Mouse (Mus musculus) kidney, adult 2 months (tissue): ENCODE measurements at regions not wholly inside any gene's neighbourhood (a gene's known extent, or its start where the extent isn't known, plus 50 kb on each side); places are given as distances from the start of the nearest gene placed in this dataset.

Source experiments
- DNase-seq: peaks from one replicate; pipeline ENCODE4 v3.0.0; 2021
- H3K27ac ChIP-seq: fragments of 200-500 bp; 2 replicates; pipeline ENCODE4 v1.5.1; 2012; ENCODE audit warnings: low read depth, low read length, control low read depth, inconsistent platforms; ENCODE audit not compliant: insufficient read depth
- H3K27me3 ChIP-seq: fragments of 200-500 bp; replicated peaks from 2 replicates; pipeline ENCODE4 v1.6.1; 2012; ENCODE audit warnings: mild to moderate bottlenecking, moderate library complexity, low read length, inconsistent platforms; ENCODE audit not compliant: control insufficient read depth, insufficient read depth
- H3K36me3 ChIP-seq: fragments of 200-500 bp; 2 replicates; pipeline ENCODE4 v1.6.1; 2012; ENCODE audit warnings: mild to moderate bottlenecking, moderate library complexity, low read length, inconsistent platforms; ENCODE audit not compliant: control insufficient read depth, insufficient read depth
- H3K4me1 ChIP-seq: fragments of 200-500 bp; 2 replicates; pipeline ENCODE4 v1.6.1; 2011; ENCODE audit warnings: low read length; ENCODE audit not compliant: control insufficient read depth, insufficient read depth
- H3K4me3 ChIP-seq: fragments of 200-500 bp; 2 replicates; pipeline ENCODE4 v1.5.1; 2011; ENCODE audit warnings: mild to moderate bottlenecking, low read depth, low read length, control low read depth; ENCODE audit not compliant: insufficient read depth
- CTCF ChIP-seq: fragments of 200-500 bp; conservative IDR thresholded peaks from 2 replicates; pipeline ENCODE4 v1.5.1; 2011; ENCODE audit warnings: low read depth, mild to moderate bottlenecking, control low read depth, low read length, moderate library complexity, mixed read lengths; ENCODE audit not compliant: insufficient read depth, insufficient read length
- POLR2A ChIP-seq: fragments of 200-500 bp; IDR thresholded peaks from one replicate; pipeline ENCODE4 v1.6.1; 2011; ENCODE audit warnings: low read depth, low read length, control low read depth
- WGBS: fragments of 180-500 bp; shearing (Covaris S2); methylation state at CpG from one replicate; pipeline ENCODE4 v1.1.7; 2018; 5-methylcytosine and 5-hydroxymethylcytosine counted together

DNA sequence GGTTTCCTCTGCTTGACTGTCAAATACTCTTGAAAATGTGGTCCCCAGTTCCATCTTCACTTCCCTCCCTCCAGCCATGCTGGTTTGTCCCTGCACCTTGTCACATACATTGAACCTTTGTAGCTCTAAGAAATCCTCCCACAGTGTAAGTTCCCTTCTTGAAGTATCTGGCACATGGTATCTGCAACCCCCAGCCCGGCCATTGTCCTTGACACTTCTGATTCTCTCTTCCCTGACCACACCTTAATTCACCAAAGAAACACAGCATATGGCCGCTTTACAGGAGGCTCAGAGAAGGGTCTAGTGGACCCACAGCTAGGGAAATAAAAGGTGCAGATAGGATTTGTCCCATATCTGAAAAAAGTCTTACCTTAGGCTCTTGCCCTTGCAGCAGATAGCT is 133.9 kb upstream of the Gli2 start:
- 88% methylated on average over 2 of the region's 2 CpGs for WGBS
- H3K36me3 ChIP-seq, result no peaks in the 10 kb centered on the region
- no peak for DNase-seq
- H3K4me1 ChIP-seq, result no peaks in the 10 kb centered on the region
- no peaks in the 10 kb centered on the region for H3K27me3 ChIP-seq
- no peak for TF ChIP-seq POLR2A
- no peak for TF ChIP-seq CTCF
- no peak overlapping the region for H3K27ac ChIP-seq
- no peak overlapping the region for H3K4me3 ChIP-seq

GRCm38 (mm10) chr1:119186856-119187255 is 133.4 kb upstream of the Gli2 start:
- no peak for DNase-seq
- no peak overlapping the region for H3K4me3 ChIP-seq
- H3K27ac ChIP-seq, result no peak overlapping the region
- no peaks in the 10 kb centered on the region for H3K4me1 ChIP-seq
- no peak for TF ChIP-seq CTCF
- no peak for TF ChIP-seq POLR2A
- 86% methylated on average over 4 of the region's 4 CpGs for WGBS
- no peaks in the 10 kb centered on the region for H3K36me3 ChIP-seq
- H3K27me3 ChIP-seq, result no peaks in the 10 kb centered on the region

- H3K4me3 ChIP-seq, result no peak overlapping the region
- no peak overlapping the region for H3K27ac ChIP-seq
- no peaks in the 10 kb centered on the region for H3K4me1 ChIP-seq
- no peak for DNase-seq
- TF ChIP-seq CTCF (no peak), POLR2A (no peak)
- 47% methylated on average over 17 of the region's 17 CpGs for WGBS
- H3K36me3 ChIP-seq, result no peaks in the 10 kb centered on the region
- H3K27me3 ChIP-seq, result no peaks in the 10 kb centered on the region
These were observed 130.3 kb upstream of the Gli2 start for GRCm38 (mm10) chr1:119183558-119184270.

GRCm38 (mm10) chr1:119173030-119173756 is 119.8 kb upstream of the Gli2 start:
- Histone ChIP-seq H3K4me3 (no peak overlapping the region), H3K27ac (no peak overlapping the region), H3K4me1 (no peaks in the 10 kb centered on the region), H3K36me3 (no peaks in the 10 kb centered on the region), H3K27me3 (no peaks in the 10 kb centered on the region)
- WGBS, result 84% methylated on average over 5 of the region's 5 CpGs
- DNase-seq, result peak; percentile 19
- TF ChIP-seq CTCF (no peak), POLR2A (no peak)

- H3K27ac ChIP-seq, result no peak overlapping the region
- TF ChIP-seq POLR2A, result no peak
- H3K27me3 ChIP-seq, result no peaks in the 10 kb centered on the region
- H3K4me3 ChIP-seq, result no peak overlapping the region
- no peaks in the 10 kb centered on the region for H3K36me3 ChIP-seq
- 90% methylated on average over 5 of the region's 5 CpGs for WGBS
- no peaks in the 10 kb centered on the region for H3K4me1 ChIP-seq
- no peak for DNase-seq
These were observed 114.0 kb upstream of the Gli2 start for GRCm38 (mm10) chr1:119167443-119167842.

DNA sequence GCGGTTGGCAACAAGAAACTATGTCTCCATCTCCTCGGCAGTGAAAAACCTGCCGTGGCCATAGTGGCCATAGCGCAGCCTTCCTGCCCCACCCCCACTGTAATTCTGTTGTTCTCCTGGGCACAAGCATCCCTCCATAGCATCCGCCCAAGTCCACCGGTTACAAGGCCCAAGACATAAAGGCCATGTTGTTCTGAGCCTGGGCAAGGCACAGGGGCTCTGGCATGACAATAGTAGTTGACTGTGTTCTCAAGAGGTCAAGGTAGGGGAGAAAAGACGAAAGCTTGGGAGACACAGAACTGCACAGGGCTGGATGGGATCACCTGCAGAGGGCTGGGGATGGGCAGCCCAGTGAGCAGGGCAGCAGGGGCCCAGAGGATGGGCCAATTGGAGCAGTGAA is 112.9 kb upstream of the Gli2 start:
- no peak overlapping the region for H3K4me3 ChIP-seq
- TF ChIP-seq CTCF, result no peak
- TF ChIP-seq POLR2A, result no peak
- DNase-seq, result no peak
- H3K4me1 ChIP-seq, result no peaks in the 10 kb centered on the region
- H3K27me3 ChIP-seq, result no peaks in the 10 kb centered on the region
- no peaks in the 10 kb centered on the region for H3K36me3 ChIP-seq
- no peak overlapping the region for H3K27ac ChIP-seq
- WGBS, result 93% methylated on average over 7 of the region's 7 CpGs

DNA sequence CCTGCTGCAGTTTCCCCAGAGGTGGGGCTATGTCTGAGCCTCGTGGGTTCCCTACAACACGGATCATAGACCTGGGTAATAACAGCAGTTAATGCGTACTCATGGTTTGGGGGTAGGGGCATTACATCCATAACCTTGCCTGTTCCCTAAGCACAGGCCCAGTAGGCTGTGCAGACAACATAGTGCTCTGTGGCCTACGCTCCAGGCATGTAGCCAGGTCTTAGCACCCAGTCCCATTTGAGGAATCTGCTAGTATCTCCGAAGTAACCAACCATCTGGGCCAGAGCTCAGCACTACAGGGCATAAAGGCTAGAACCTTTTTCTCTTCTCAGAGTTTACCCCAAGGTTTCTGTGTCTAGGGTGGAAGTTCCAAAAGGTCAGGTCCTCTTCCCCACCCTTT is 111.4 kb upstream of the Gli2 start:
- H3K27me3 ChIP-seq, result no peaks in the 10 kb centered on the region
- H3K36me3 ChIP-seq, result no peaks in the 10 kb centered on the region
- H3K27ac ChIP-seq, result no peak overlapping the region
- WGBS, result 74% methylated on average over 5 of the region's 5 CpGs
- TF ChIP-seq POLR2A, result no peak
- no peaks in the 10 kb centered on the region for H3K4me1 ChIP-seq
- H3K4me3 ChIP-seq, result no peak overlapping the region
- no peak for DNase-seq
